10 mouse cellular contexts compared by ENCODE assay signal in genomic region chr3:30510646-30511045, GRCm38 (mm10). TPM values are rescaled to one million over a fixed set of nuclear protein-coding genes. Genes with fewer than 3 reads are reported as not detected.
DNase-seq lines count a peak whose midpoint lies in the region; ATAC-seq lines count a peak whose summit lies in the region.
"Had no signal": no experiment of that assay in that cellular context is flagged by ENCODE, and none has a peak within 500 bp of the region (broad histone marks: within the 10 kb centered on the region; RNA-seq: fewer than 3 reads in every experiment).

No protein-coding gene starts in this region.

- H3K4me1 ChIP-seq in forebrain, embryonic 10.5 days: peaks cover 94% of the 10 kb centered on the region
- H3K4me1 ChIP-seq in forebrain, embryonic 16.5 days (replicated peaks; ENCODE audit: control insufficient read depth, insufficient read depth, low read length): peaks cover 46% of the 10 kb centered on the region
- H3K4me1 ChIP-seq in limb, embryonic 13.5 days: peaks cover 44% of the 10 kb centered on the region

- 4% methylated on average over 8 of the region's 8 CpGs for WGBS in forebrain, embryonic 10.5 days
- WGBS in forebrain, embryonic 16.5 days: 13% methylated on average over 8 of the region's 8 CpGs
- WGBS in limb, embryonic 13.5 days: 9% methylated on average over 8 of the region's 8 CpGs

- DNase-seq in forebrain, embryonic 10.5 days (ENCODE audit: extremely low spot score, low spot score): peak; percentile 29
- DNase-seq in kidney, adult 9 months: peak; percentile 33
- no peak for DNase-seq in kidney, adult 18-20 months
- peak; percentile 6 for DNase-seq in R1 (ENCODE audit: low read depth, low spot score)
- DNase-seq in cerebellum, postnatal 4 days (ENCODE audit: low spot score in 2 of 2): no peak
- no peak for DNase-seq in spleen, postnatal 14 days (ENCODE audit: low spot score in 2 of 2)
- DNase-seq: thymus, postnatal 36 days had no signal

- peak overlapping the region; percentile 80; the same call in 1 of the 2 replicates for H3K4me3 ChIP-seq in forebrain, embryonic 10.5 days
- no peak overlapping the region for H3K4me3 ChIP-seq in forebrain, embryonic 16.5 days (replicated peaks; ENCODE audit: low read length)
- H3K4me3 ChIP-seq in limb, embryonic 13.5 days: peak overlapping the region; percentile 75
- H3K4me3 ChIP-seq: megakaryocyte, embryonic 14.5 days had no signal

- peaks cover 78% of the 10 kb centered on the region for H3K27me3 ChIP-seq in forebrain, embryonic 10.5 days (ENCODE audit: poor library complexity, severe bottlenecking)
- H3K27me3 ChIP-seq in forebrain, embryonic 16.5 days (replicated peaks; ENCODE audit: control insufficient read depth, insufficient read depth, low read length): peaks cover 52% of the 10 kb centered on the region
- H3K27me3 ChIP-seq in limb, embryonic 13.5 days: peaks cover 4% of the 10 kb centered on the region; the same call in 1 of the 2 replicates

- H3K9ac ChIP-seq in forebrain, embryonic 16.5 days (replicated peaks; ENCODE audit: low read depth, low read length): no peak overlapping the region
- H3K9ac ChIP-seq in limb, embryonic 13.5 days: peak overlapping the region; percentile 98

- no peak for ATAC-seq in forebrain, embryonic 16.5 days
- no peak for ATAC-seq in limb, embryonic 13.5 days (ENCODE audit: low FRiP score, low read depth)

- no peak overlapping the region for H3K27ac ChIP-seq in forebrain, embryonic 10.5 days
- H3K27ac ChIP-seq in forebrain, embryonic 16.5 days (ENCODE audit: low read length): no peak overlapping the region
- peak overlapping the region; percentile 99 for H3K27ac ChIP-seq in limb, embryonic 13.5 days

- H3K4me2 ChIP-seq in forebrain, embryonic 16.5 days (ENCODE audit: low read length): no peak overlapping the region
- peak overlapping the region; percentile 70 for H3K4me2 ChIP-seq in limb, embryonic 13.5 days (replicated peaks)

- H3K36me3 ChIP-seq in forebrain, embryonic 10.5 days (replicated peaks): no peaks in the 10 kb centered on the region
- no peaks in the 10 kb centered on the region for H3K36me3 ChIP-seq in forebrain, embryonic 16.5 days (ENCODE audit: control insufficient read depth, insufficient read depth)
- no peaks in the 10 kb centered on the region for H3K36me3 ChIP-seq in limb, embryonic 13.5 days

- H3K9me3 ChIP-seq in forebrain, embryonic 10.5 days: no peaks in the 10 kb centered on the region
- no peaks in the 10 kb centered on the region for H3K9me3 ChIP-seq in forebrain, embryonic 16.5 days (ENCODE audit: control insufficient read depth, low read length)
- no peaks in the 10 kb centered on the region for H3K9me3 ChIP-seq in limb, embryonic 13.5 days
- H3K9me3 ChIP-seq: megakaryocyte, embryonic 14.5 days had no signal

RNA-seq across cellular contexts. Expression of gene Mecom, which starts 37.2 kb away (rescaled TPM):
- 26.7 and 26.9 TPM in 2 replicates for polyA plus RNA-seq in forebrain, embryonic 10.5 days (2016; fragmentation: Nextera tagmentation; extraction: Ambion mirVana)
- polyA plus RNA-seq in forebrain, embryonic 16.5 days (2015; fragmentation: Nextera tagmentation; extraction: Ambion mirVana): 2.1 and 2.8 TPM in 2 replicates
- 87.4 and 90.7 TPM in 2 replicates for polyA plus RNA-seq in limb, embryonic 13.5 days (2015; fragmentation: Nextera tagmentation; extraction: Ambion mirVana)

Comparison
In these comparisons a context has a peak if more than half of its experiments do, and no peak if none do; other contexts are left out.
1. DNase-seq: peak in forebrain, embryonic 10.5 days (single experiment), kidney, adult 9 months (single experiment) and R1 (single experiment); none in kidney, adult 18-20 months (single experiment), cerebellum, postnatal 4 days (0 of 2) and spleen, postnatal 14 days (0 of 2).